Mouse (Mus musculus): ENCODE data around the gene Olfr616.
"Not testable (repeated sequence)": the region's sequence is repeated elsewhere in the genome, so short reads cannot be mapped to it uniquely, and the experiment has no call there.

The Olfr616 gene

GRCm38 (mm10) chr7:103569043-103569442, at the start of gene Olfr616:
Gene Olfr616, minus strand, starts transcription at chr7:103569143.
- DNase-seq (ENCODE audit: low spot score in 2 of 2): no peak

GRCm38 (mm10) chr7:103612434-103612833, 43.5 kb upstream of the Olfr616 start, which contains the start of gene Olfr620:
Gene Olfr620, minus strand, starts transcription at chr7:103612534.
- no peak for DNase-seq (ENCODE audit: low spot score in 2 of 2)

GRCm38 (mm10) chr7:103607425-103607824, 38.5 kb upstream of the Olfr616 start:
- DNase-seq (ENCODE audit: low spot score in 2 of 2): no peak

- no peak for DNase-seq (ENCODE audit: low spot score in 2 of 2)
Measured at GRCm38 (mm10) chr7:103600275-103600674, 31.3 kb upstream of the Olfr616 start, which contains the start of gene Olfr619. Gene Olfr619, plus strand, starts transcription at chr7:103600575.

GRCm38 (mm10) chr7:103589803-103590202, 20.9 kb upstream of the Olfr616 start, which contains the start of gene Olfr618:
Gene Olfr618, plus strand, starts transcription at chr7:103590103.
- DNase-seq (ENCODE audit: low spot score in 2 of 2): no peak

- no peak for DNase-seq (ENCODE audit: low spot score in 2 of 2)
Measured at GRCm38 (mm10) chr7:103572761-103573160, 3.8 kb upstream of the Olfr616 start, which contains the start of gene Olfr617. Gene Olfr617, plus strand, starts transcription at chr7:103573061.

GRCm38 (mm10) chr7:103555779-103556178, 13.2 kb downstream of the Olfr616 start, which contains the start of gene Olfr615:
Gene Olfr615, plus strand, starts transcription at chr7:103556079.
- no peak for DNase-seq (ENCODE audit: low spot score in 2 of 2)

GRCm38 (mm10) chr7:103547774-103548173, 21.2 kb downstream of the Olfr616 start, which contains the start of gene Olfr613:
Gene Olfr613, plus strand, starts transcription at chr7:103548074.
- DNase-seq (ENCODE audit: low spot score in 2 of 2): no peak

GRCm38 (mm10) chr7:103542617-103543016, 26.3 kb downstream of the Olfr616 start, which contains the start of gene Olfr612:
Gene Olfr612, minus strand, starts transcription at chr7:103542717.
- not testable (repeated sequence) for DNase-seq (ENCODE audit: low spot score in 2 of 2)

- not testable (repeated sequence) for DNase-seq (ENCODE audit: low spot score in 2 of 2)
Measured at GRCm38 (mm10) chr7:103520746-103521145, 48.2 kb downstream of the Olfr616 start, which contains the start of gene Olfr611. Gene Olfr611, minus strand, starts transcription at chr7:103520846.

Measured in spleen, postnatal 14 days (tissue).